Mouse (Mus musculus) naive thymus-derived CD4-positive, alpha-beta T cell, adult 2 months (primary cell): ENCODE data around the gene Bcl2.
A peak's percentile ranks its signal among the peaks of the same experiment; 100 is the strongest.

ENCODE experiments used
- DNase-seq: peaks from one replicate; pipeline ENCODE4 v3.0.0-alpha.2; 2011; ENCODE audit warnings: low read depth

Bcl2 gene

DNA sequence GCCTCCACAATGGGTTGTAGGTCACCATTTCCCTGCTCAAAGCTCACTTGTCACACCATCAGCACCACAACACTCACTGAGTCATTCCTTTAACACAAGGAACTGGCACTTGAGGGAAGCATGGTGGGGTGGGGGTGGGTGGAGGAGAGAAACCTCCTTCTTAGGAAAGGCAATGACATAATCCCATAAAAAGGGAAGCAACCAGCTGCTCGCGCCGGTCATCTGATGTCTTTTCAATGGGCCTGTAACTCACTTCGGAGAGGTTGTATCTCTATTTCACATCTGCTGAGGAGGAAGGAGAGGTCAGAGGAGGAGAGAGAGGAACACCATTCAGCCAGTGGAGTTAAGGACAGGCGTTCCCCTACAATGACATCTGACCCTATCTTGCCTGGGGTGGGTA is 86.8 kb downstream of the Bcl2 start:
- no peak for DNase-seq

DNA sequence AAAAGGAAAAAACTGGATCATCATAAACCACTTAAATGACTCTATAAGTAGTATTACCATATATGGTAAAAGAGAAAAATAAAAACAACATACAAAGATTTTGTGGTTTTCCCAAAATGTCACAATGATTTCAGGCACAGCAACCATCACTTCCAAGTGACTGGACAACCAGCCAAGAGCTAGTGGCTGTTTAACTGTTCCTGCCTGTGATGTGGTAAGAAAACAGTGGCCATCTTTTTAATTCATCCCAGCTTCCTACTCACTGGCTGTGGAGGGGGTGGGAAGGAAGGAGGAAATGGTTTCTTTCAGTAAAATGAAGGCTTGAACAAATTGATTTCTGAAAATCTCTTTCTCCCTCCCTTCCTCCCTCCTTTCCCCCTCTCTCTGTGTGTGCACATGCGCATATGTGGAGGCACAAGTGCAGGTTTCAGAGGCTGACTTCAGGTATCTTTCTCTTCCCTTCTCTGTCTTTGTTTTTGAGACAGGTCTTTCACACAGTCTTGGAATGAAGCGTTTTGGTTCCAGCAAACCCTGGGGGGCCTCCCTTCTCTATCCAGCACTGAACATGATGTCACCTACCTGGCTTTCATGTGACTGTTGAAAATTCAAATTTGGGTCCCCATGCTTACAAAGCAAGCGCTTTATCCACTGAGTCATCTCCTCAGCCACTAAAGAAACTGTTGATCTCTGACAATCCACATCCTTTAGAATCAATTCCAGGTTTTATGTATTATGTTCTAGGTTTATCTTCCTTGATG is 93.7 kb downstream of the Bcl2 start:
- DNase-seq, result peak; percentile 50

DNA sequence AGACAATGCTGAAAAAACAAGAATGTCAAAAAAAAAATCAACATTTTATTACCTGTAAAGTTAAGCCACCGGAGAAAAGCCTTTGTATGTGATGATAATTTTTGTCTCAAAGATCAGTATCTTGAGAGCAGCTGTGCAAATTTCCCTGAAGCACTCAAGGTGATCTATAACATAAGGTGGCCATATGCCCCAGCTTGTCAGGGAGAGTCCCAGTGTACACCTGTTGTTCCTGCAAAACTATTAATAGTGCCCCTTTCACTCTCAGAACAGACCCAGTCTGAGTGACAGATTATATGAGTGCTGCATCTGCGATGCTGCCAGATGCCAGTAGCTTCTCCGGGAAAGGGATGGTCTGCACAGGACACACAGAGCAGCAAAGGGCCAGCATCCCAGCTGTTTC is 95.3 kb downstream of the Bcl2 start:
- DNase-seq, result no peak

- peak; percentile 47 for DNase-seq
These were observed 97.1 kb downstream of the Bcl2 start for GRCm38 (mm10) chr1:106616955-106617354.

DNA sequence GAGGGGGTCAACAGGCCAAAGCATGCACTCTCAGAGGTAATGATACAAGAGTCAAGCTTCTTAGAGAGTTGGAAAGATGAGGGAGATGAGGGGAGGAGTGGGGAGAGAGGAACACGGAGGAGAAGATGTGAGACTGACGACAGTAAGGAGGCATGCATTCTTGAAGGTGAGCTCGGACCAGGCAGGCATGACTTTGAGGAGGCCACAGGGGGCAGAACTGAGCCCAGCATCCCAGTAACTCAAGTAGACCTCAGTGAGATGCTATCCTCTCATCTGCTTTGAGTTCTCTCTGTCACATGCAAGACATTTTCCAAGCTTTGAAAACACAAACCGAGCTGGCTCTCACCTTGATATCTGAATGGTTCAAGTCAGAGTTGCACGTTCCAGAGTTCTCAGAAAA is 100.7 kb downstream of the Bcl2 start:
- DNase-seq, result peak; percentile 66

DNA sequence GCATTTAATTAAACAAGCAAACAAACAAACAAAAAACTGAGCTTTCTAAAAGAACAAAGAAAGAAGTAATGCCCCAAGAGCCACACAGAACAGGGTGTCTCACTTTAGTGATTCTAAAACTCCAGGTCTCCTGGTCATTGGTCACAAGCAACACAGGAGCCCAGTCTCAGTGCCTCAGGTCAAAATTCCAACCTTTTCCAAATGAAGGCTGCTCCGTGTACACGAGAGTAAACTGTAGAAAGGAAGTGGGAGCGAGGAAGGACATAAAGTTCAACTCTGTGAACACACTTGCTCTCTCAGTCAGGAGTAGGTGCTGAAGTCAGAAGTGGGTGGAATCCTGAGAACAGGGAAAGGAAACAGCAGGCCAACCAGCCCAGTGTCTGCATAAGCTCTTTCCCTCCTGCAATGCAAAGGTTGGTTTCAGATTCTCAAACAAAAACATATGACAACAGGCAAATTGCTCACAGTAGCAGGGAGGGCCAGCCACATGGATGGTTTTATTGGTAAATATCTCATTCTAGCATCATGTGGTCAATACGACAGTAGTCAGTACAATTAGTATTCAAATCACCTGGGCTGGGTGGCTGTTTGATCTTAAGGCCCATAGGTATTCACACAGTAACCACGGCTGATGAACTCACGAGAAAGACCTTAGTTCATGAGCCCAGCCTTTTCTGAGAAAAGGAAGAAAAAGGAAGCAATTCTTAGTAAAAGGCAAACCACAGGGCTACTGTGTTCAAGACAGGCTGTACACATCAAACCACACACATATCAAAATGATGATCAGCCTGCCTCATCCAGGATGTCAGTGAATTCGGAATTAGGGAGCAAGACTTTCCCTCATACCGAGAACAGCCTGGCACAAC is 101.7 kb downstream of the Bcl2 start:
- DNase-seq, result peak; percentile 71

- DNase-seq, result no peak
These were observed 102.8 kb downstream of the Bcl2 start for GRCm38 (mm10) chr1:106611246-106611645.

GRCm38 (mm10) chr1:106608098-106608778 is 105.8 kb downstream of the Bcl2 start:
- no peak for DNase-seq

DNA sequence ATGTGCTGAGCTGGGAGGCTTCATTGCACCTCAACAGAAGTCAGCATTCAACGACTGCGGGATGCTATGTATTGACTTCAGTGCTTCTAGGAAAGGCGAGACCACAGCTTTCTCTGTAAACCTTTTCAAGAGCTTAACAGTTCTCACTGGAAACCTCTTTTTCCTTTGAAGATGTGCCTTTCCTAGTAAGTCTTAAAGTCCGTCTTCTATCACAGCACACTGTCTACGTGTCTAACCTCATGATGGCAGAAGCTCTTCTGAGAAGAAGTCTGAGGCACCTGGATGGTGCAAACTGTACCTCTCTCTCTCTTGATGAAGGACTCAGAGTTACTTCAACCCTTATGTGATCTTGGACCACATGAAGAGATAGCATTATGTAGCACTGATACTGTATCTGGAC is 107.1 kb downstream of the Bcl2 start:
- DNase-seq, result peak; percentile 70

- DNase-seq, result no peak
These were observed 110.7 kb downstream of the Bcl2 start for GRCm38 (mm10) chr1:106603406-106603805.

DNA sequence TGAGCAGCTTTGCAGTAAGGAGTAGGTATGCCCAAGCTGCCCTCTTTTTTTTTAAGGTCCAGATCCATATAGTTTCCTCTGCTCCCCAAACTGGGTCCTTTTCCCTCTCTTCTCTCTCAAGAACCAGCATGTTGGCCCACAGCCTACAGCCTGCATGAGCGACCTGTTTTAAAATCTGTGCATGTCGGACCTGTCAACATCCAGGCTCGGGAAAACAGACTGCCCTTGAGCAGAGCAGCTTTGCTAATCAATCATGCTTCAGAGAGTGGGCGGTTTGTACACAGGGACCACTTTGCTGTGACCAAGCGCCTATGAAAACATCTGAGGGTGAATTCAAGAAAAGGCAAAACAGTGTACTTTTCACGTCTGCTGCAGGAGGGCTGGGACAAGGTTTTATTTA is 111.1 kb downstream of the Bcl2 start:
- no peak for DNase-seq

DNA sequence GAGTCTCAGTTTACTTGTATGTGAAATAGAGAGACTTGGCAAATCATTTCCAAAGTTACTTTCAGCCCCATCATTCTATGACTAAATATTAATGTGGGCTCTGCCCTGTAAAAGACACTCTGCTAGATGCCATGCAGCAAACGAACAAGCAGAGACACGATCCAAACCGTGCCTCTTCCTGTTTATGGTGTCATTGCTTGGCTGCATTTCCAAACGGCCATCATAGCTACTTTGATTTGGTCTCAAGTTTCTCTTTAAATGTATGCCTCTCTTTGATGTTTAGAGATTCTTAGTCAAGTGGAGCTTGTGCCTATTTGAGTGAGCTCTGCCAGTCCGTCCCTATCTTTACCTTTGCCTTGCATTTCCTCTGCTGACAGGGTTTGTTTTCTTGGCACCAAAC is 111.5 kb downstream of the Bcl2 start:
- DNase-seq, result peak; percentile 69

DNA sequence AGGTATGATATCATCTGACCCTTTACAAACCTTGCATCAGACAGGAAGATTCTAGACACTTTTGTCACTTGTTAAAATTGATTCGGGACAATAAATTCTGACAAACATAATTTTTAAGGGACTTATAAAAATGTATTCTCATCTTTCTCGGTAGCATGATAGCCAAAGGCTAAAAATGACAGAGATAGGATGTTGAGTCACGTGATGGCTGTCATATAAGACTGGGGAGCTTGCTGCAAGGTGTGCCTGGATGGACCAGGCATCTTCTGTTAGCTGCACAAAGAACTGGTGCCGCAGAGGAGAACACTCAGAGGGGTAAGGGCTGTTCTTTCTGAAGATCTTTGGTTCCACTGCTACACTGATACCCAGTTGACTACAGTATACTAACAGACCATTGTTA is 112.8 kb downstream of the Bcl2 start:
- DNase-seq, result no peak

DNA sequence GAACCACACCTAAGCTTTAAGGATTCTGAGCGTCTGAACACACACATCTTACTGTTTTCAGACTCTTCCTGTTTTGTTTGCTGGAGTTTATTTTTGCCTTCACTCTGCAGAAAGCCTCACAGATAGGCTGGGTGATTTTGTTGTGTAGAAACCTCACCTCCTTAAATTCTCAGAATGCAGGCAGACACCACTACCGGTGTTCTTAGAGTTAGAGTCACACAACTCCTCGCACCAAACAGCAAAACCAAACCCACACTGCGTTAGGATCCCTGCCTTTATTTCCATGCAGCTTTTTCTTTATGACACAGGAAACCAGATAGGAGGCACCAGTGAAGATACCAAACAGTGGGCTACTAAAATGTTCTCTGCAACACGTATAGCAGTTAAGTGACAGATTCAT is 113.2 kb downstream of the Bcl2 start:
- DNase-seq, result peak; percentile 80

DNA sequence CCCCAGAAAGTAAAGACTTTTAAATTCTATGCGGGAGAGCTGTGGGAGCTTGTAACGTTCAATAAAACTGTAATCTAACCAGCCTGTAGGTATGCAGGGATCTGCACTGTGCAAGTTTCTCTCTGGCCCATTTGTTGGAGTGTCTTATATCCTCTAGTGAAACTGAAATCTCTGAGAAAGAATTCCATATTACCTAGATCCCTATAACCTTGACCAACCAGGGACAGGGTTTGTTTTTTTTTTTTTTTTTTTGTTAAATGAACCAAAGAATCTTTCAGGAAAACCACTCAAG is 115.8 kb downstream of the Bcl2 start:
- no peak for DNase-seq

DNA sequence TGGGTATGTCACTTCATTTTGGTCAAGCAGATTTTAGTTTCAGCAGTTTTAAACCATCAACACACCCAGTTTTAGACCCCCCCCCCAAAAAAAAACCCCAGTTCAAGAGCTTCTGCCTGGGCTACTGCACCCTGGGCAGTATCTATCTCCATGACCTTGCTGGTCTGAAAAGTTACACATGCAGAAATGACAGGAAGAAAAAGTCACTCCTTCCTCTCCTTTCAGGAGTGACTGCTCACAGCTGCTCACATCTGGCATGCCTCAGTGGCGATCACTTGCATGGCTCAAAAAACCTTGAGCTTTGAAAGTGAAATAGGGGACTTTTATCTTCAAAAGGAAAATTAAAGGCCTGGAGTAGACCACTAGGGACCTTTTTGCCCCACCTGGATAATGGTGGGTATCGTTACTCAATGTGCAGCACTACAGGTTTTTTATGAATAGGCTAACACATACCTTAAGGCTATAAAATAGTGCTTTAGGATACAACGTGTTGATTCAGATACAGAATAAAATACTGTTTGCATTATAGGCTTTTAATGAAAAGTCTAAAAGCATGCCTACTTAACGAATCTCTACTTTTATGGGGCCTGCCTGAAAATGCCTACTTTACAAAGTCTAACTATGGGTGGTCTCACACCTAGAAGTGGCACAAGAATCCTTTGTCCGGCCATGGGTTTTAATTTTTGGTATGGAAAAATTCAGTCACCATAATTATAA is 116.3 kb downstream of the Bcl2 start:
- DNase-seq, result no peak

DNA sequence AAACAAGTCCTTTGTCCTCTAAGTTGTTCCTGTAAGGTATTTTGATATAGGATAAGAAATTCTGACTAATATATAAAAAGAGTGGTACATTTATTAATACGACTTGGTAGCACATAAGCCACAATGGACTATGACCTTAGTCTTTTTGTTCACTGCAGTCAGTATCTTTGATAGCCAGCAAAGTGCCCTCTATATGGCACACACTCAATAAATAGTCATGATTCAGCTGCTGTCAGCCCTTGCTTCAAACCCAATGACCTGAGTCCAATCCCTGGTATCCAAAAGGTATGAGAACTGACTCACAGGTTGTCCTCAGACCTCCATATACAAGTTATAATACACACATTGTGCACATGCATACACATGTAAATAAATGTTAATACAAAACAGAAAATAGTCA is 117.7 kb downstream of the Bcl2 start:
- no peak for DNase-seq

DNA sequence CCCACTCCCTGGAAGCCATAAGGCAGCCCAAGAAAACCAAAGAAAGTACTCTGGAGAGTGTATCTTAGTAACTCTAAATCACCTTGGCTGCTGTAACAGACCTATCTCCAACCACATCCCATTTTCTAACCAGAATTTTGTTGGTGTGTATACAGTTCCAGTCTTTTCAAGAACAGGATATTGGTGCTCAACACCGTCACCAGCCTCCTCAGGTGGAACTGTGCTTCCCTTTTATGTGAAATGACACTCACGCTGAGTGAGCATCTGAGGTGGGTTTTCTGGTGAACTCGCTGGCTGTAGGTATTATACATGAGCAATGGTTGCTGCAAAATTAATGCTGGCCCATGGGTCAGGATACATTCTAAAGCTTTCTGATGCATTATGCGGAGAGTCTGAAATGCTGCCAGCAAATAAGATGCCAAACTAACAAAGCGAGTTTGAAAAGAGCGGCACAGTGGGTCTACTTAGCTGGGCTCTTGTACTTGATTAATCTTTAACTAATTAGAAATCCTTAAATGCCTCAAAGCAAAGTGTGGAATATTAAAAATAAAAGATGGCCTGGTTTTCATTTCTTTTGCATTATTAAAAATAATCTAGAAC is 118.7 kb downstream of the Bcl2 start:
- peak; percentile 53 for DNase-seq

- no peak for DNase-seq
These were observed 122.8 kb downstream of the Bcl2 start for GRCm38 (mm10) chr1:106591180-106591774.

DNA sequence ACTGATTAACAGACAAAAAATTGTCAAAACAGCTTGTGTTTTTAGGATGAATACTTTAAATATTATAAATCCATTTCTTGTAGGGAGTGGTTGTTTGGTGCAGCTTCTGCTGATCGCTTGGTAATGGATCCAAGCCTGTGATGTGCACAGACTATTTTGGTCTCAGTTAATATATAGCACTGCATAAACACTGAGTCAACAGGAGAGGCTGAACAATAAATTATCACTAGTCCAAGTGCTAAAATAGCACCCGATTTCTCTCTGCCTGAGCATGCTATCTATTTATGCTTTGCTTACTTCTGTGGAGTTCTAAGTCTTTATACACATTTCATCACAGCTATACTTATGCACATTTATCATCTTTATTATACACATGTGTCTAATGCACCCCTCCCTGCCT is 124.9 kb downstream of the Bcl2 start:
- no peak for DNase-seq

DNA sequence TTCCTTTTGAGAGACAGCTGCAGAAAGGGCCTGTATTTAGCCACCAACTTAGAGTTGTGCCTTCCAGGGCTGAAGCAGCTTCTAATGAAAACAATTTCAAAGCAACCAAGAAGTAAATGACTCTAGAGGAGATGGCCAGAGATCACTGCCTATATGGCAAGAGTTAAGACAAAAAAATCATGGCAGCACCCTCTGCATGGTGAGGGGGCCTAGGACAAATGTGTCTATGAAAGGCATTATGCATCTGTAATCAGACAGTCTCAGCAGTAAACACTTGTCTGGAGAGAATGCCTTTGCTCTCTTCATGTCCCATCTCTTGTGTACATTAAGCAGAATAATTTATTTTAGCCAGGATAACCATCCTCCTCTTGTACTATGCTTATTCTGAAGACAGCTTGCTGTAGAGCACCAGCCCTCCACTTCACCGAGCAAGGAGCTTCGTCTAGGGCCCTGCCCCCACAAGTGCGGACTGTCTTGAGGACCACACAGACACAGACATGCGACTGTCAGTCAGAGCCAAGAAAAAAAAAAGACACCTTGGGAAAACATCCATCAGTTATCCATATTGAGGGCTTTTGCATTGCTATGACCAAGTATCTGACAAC is 126.1 kb downstream of the Bcl2 start:
- no peak for DNase-seq
